Mouse (Mus musculus): ENCODE results near the gene Pip4k2c.

GRCm38 (mm10) chr10:127218339-127218738 lies 7.0 kb upstream of the Pip4k2c start:
- TF ChIP-seq POLR2A (IDR thresholded peaks at IDR 0.05; ENCODE audit: low read depth, low read length) (no peak), CTCF (IDR thresholded peaks at IDR 0.05; ENCODE audit: extremely low read depth, insufficient read length, insufficient replicate concordance, low read depth, low read length) (no peak)

All from small intestine, adult 2 months (tissue).